Mouse (Mus musculus): ENCODE data around the gene Tspyl1. TPM values are rescaled to one million over a fixed set of nuclear protein-coding genes. Genes with fewer than 3 reads are reported as not detected.

The Tspyl1 gene
- polyA plus RNA-seq, 1 experiment from 2014 or later = 84.8 TPM

DNA sequence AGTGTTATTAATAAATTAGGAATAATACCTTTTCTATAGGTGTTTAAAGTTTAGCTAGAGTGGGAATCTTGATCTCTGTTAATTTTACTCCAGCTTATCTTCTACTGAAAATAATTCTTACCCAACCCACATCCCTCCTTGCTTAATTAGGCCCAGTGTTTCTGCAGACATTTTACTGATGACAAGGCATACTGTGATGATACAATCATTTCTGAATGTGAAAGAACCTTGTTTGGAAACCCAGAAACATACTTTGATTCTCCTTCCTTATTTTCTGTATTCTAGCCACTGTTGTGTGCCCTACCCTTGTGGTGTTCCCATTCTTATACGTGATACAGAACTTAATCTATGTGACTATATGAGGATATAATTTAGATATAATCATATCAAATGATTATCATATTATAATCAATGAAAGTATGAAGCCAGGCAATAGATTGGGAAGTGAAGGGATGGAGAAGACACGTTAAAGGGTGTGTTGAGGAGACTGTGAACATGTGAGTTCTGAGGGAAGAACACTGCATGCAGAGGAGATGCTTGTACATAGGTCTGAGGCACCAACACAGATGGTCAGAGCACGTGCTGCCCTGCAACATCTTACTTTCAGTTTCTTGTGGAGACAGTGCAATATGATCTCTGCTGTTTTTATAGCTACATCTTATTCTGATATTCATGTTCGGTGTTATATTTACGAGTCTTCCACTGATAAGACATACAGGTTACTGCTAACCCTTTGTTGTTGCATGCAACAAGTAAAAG is 14.5 kb upstream of the Tspyl1 start:
- Histone ChIP-seq H3K9me3 (no peaks in the 10 kb centered on the region), H3K4me2 (no peak overlapping the region), H3K4me3 (replicated peaks) (no peak overlapping the region), H3K4me1 (replicated peaks) (no peaks in the 10 kb centered on the region), H3K9ac (replicated peaks) (no peak overlapping the region), H3K27ac (no peak overlapping the region), H3K36me3 (no peaks in the 10 kb centered on the region), H3K27me3 (no peaks in the 10 kb centered on the region)
- ATAC-seq (ENCODE audit: insufficient number of reproducible peaks, insufficient read depth, low FRiP score, low TSS enrichment, low read depth) = no peak
- WGBS = 74% methylated on average over 5 of the region's 5 CpGs

DNA sequence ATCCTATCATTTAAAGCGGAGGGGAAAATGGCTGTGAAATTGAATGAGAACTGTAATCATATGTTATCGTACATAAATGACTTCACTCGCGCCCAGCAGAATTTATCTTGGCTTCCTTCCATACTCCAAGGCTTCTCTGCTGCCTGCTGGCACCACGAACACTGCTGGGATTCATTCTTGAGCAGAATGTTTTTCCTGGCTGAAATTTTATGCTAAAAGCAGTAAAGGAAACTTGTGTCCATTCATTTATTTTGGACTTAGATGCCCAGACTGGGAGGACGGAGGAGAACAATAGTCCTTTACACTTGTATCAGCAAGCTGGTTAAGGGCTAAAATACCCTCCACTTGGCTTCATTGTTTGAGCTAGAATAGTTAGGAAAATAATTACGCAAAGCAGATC is 10.3 kb upstream of the Tspyl1 start:
- Histone ChIP-seq H3K27ac (no peak overlapping the region), H3K9me3 (no peaks in the 10 kb centered on the region), H3K36me3 (no peaks in the 10 kb centered on the region), H3K4me1 (replicated peaks) (no peaks in the 10 kb centered on the region), H3K4me3 (replicated peaks) (no peak overlapping the region), H3K4me2 (no peak overlapping the region), H3K27me3 (no peaks in the 10 kb centered on the region), H3K9ac (replicated peaks) (no peak overlapping the region)
- 69% methylated on average over 7 of the region's 7 CpGs for WGBS
- no peak for ATAC-seq (ENCODE audit: insufficient number of reproducible peaks, insufficient read depth, low FRiP score, low TSS enrichment, low read depth)

DNA sequence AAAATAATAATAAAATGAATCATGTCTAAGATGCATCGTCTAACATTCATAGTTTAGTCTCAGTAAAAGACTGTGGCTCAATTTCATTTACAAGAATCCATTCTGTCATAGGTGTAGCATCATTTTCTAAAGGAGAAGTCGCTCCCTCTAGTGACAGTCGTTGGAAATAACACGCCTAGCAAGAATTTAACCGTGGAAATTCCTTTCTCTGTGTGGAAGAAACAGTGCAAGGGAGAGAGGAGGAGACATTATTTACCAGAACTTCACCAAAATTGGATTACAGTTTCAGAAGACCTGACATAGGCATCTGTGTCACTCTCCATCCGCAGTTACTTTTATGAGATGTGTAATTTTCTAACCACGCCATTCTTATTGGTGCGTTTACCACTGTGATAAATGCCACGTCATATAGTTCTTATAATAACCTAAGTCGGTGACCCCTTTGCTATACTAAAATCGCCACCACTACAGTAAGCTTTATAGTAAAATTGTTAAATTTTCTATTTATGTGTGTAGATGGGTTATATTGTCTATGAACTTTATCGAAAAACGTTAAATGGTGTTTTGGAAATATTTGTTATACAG is 1.3 kb upstream of the Tspyl1 start:
- ATAC-seq (ENCODE audit: insufficient number of reproducible peaks, insufficient read depth, low FRiP score, low TSS enrichment, low read depth) = no peak
- Histone ChIP-seq H3K27ac (no peak overlapping the region), H3K4me2 (peak overlapping the region; percentile 90), H3K4me3 (replicated peaks) (peak overlapping the region; percentile 15; the same call in 1 of the 2 replicates), H3K9me3 (no peaks in the 10 kb centered on the region), H3K4me1 (replicated peaks) (peaks cover 12% of the 10 kb centered on the region), H3K27me3 (no peaks in the 10 kb centered on the region), H3K36me3 (no peaks in the 10 kb centered on the region), H3K9ac (replicated peaks) (no peak overlapping the region)
- WGBS = 29% methylated on average over 13 of the region's 13 CpGs

DNA sequence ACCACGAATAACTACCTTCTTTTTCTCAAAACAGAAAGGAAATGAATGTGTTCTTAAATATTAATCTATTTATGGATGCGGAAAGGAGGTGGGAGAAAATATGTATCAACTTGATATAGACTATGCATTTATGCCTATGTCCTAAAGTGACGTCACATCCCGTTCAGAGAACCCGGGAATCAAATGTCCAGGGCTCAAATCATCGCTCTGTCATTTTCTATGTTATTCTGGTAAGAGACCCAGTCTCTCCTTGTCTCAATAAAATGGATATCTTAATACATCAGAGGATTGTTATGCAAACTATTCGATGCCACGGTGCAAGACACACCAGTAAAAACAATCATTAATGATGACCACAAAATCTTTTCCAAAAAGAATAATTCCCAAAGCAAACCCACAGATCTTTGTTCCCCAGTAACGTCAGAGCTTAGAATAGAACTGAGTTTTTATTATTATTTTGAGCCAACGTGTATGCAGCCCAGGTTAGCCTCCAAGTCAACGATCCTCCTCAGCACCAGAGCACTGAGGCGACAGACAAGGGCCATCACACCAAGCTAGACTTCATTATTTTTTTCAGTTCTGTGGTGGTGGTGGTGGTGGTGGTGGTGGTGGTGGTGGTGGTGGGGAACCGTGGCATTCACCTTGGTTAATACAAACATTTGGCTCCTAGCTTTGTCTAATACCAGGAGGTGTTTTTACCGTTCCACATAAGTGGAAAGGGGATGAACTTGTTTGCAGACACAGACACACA is 604 bp upstream of the Tspyl1 start:
- Histone ChIP-seq H3K4me1 (replicated peaks) (peaks cover 12% of the 10 kb centered on the region), H3K9me3 (no peaks in the 10 kb centered on the region), H3K4me3 (replicated peaks) (peak overlapping the region; percentile 95), H3K27me3 (no peaks in the 10 kb centered on the region), H3K36me3 (no peaks in the 10 kb centered on the region), H3K4me2 (peak overlapping the region; percentile 90), H3K9ac (replicated peaks) (peak overlapping the region; percentile 94), H3K27ac (0 out of 2 replicates have a peak overlapping the region, but pooled peaks have one; percentile 62)
- WGBS = 22% methylated on average over 14 of the region's 14 CpGs
- peak; percentile 54 for ATAC-seq (ENCODE audit: insufficient number of reproducible peaks, insufficient read depth, low FRiP score, low TSS enrichment, low read depth)

DNA sequence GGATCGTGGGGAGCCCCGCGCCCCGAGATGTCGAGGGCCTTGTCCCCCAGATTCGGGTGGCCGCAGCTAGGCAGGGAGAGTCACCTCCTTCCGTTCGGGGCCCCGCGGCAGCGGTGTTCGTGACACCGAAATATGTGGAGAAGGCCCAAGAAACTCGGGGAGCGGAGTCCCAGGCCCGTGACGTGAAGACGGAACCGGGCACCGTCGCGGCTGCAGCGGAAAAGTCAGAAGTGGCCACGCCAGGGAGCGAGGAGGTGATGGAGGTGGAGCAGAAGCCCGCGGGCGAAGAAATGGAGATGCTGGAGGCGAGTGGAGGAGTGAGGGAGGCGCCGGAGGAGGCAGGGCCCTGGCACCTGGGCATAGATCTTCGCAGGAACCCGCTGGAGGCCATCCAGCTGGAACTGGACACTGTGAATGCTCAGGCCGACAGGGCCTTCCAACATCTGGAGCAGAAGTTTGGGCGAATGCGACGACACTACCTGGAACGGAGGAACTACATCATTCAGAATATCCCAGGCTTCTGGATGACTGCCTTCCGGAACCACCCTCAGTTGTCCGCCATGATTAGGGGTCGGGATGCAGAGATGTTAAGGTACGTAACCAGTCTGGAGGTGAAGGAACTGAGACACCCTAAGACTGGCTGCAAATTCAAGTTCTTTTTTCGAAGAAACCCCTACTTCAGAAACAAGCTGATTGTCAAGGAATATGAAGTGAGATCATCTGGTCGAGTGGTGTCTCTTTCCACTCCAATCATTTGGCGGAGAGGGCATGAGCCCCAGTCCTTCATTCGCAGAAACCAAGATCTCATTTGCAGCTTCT is 639 bp downstream of the Tspyl1 start:
- Histone ChIP-seq H3K36me3 (peaks cover 12% of the 10 kb centered on the region), H3K27me3 (no peaks in the 10 kb centered on the region), H3K27ac (peak overlapping the region; percentile 86), H3K4me2 (peak overlapping the region; percentile 90), H3K4me3 (replicated peaks) (peak overlapping the region; percentile 95), H3K9ac (replicated peaks) (peak overlapping the region; percentile 94), H3K9me3 (no peaks in the 10 kb centered on the region), H3K4me1 (replicated peaks) (peaks cover 12% of the 10 kb centered on the region)
- peak; percentile 16; the same call in 1 of the 2 replicates for ATAC-seq (ENCODE audit: insufficient number of reproducible peaks, insufficient read depth, low FRiP score, low TSS enrichment, low read depth)
- WGBS = 5% methylated on average over 47 of the region's 47 CpGs

DNA sequence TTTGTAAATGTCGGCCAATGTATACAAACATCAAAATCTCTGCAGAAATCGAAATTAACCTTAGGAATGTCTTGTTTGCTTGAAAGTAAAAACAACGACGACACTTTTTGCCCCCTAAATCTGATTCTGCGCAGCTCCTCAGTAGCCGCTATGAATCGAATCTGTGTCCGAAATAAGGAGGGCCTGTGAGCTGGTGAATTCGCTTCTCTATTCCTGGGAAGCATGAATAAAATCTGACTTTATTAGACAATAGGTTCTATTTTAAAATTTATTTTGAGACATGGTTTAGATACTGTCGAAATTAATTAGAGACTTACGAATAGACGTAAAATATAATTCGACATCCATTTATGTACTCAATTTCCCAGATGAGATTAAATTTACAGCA is 14.9 kb downstream of the Tspyl1 start:
- peaks cover 30% of the 10 kb centered on the region for H3K4me1 ChIP-seq (replicated peaks)
- no peak for ATAC-seq (ENCODE audit: insufficient number of reproducible peaks, insufficient read depth, low FRiP score, low TSS enrichment, low read depth)
- 7% methylated on average over 13 of the region's 13 CpGs for WGBS
- H3K4me3 ChIP-seq (replicated peaks) = peak overlapping the region; percentile 72
- peak overlapping the region; percentile 77 for H3K27ac ChIP-seq
- H3K4me2 ChIP-seq = peak overlapping the region; percentile 80
- no peaks in the 10 kb centered on the region for H3K27me3 ChIP-seq
- H3K9ac ChIP-seq (replicated peaks) = peak overlapping the region; percentile 58
- H3K36me3 ChIP-seq = no peaks in the 10 kb centered on the region
- H3K9me3 ChIP-seq = no peaks in the 10 kb centered on the region

DNA sequence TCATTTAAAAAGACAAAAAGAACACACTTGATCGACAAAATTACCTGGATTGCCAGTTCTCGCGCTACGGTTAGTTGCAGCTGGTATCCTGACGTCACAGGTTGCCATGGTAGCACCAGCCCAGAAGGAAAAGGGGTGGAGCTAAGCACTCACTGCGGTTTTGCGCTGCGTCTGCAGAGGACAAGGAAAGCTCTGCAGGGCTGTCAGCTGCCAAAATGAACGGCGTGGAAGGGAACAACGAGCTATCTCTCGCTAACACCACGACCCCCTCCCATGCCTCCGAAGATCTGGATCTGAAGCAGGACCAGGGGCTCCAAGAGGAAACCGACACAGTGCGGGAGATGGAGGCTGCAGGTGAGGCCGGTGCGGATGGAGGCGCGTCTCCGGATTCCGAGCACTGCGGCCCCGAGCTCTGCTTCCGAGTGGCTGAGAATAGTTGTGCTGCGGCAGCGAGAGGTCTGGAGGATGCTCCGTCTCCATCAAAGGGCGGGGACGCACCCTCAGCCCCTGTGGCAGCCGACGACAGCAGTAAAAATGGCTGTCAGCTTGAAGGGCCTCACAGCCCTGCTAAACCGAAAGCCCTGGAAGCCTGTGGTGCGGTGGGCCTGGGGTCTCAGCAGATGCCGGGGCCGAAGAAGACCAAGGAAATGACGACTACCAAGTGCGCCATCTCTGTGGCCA is 15.4 kb downstream of the Tspyl1 start, which contains the start of gene Tspyl4:
TSS of gene Tspyl4 (plus strand) at position 144 of the 681 bp plus-strand sequence.
- H3K36me3 ChIP-seq = peaks cover 3% of the 10 kb centered on the region; the same call in 1 of the 2 replicates
- under 1% methylated on average over 38 of the region's 38 CpGs for WGBS
- ATAC-seq (ENCODE audit: insufficient number of reproducible peaks, insufficient read depth, low FRiP score, low TSS enrichment, low read depth) = peak; percentile 98

DNA sequence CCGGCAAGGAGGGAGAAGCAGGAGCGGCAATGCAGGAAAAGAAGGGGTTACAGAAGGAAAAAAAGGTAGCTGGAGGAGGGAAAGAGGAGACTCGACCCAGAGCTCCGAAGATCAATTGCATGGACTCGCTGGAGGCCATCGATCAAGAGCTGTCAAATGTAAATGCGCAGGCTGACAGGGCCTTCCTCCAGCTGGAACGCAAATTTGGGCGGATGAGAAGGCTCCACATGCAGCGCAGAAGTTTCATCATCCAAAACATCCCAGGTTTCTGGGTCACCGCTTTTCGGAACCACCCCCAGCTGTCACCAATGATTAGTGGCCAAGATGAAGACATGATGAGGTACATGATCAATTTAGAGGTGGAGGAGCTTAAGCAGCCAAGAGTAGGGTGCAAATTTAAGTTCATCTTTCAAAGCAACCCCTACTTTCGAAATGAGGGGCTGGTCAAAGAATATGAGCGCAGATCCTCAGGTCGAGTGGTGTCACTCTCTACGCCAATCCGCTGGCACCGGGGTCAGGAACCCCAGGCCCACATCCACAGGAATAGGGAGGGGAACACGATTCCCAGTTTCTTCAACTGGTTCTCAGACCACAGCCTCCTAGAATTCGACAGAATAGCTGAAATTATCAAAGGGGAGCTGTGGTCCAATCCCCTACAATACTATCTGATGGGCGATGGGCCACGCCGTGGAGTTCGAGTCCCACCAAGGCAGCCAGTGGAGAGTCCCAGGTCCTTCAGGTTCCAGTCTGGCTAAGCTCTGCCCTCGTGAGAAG is 16.2 kb downstream of the Tspyl1 start:
- ATAC-seq (ENCODE audit: insufficient number of reproducible peaks, insufficient read depth, low FRiP score, low TSS enrichment, low read depth) = 0 out of 2 replicates have a peak, but pooled peaks have one; percentile 2
- no peaks in the 10 kb centered on the region for H3K27me3 ChIP-seq

More for the DNA sequence above, 15.4 kb downstream of the Tspyl1 start, which contains the start of gene Tspyl4:
- Histone ChIP-seq H3K27ac (peak within 1 kb of the TSS; percentile 87), H3K9me3 (no peaks in the 10 kb centered on the region), H3K4me1 (replicated peaks) (peaks cover 30% of the 10 kb centered on the region), H3K9ac (replicated peaks) (peak within 1 kb of the TSS; percentile 71), H3K4me3 (replicated peaks) (peak within 1 kb of the TSS; percentile 72), H3K27me3 (no peaks in the 10 kb centered on the region), H3K4me2 (peak within 1 kb of the TSS; percentile 80)

DNA sequence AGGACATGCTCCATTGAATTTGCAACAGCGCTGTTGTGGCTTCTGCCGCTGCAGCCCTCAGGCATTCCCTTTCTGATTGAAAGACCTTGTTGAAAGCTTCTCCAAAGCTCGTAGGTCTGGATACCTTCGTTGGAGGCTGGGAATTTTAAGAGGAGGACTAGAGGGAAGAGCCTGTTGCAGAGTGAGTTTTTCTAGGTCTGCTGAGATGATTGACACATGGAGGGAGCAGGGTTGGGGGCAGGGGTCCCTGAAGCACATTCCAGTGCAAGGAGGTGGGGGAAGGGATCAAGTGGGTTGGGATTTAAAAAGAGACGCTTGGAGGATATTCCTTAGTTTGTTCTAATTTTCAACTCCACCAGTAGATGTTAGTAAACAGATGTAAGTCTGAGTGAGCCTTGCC is 18.4 kb downstream of the Tspyl1 start:
- Histone ChIP-seq H3K36me3 (peaks cover 5% of the 10 kb centered on the region; the same call in 1 of the 2 replicates), H3K4me1 (replicated peaks) (peaks cover 30% of the 10 kb centered on the region), H3K4me2 (peak overlapping the region; percentile 50), H3K9me3 (no peaks in the 10 kb centered on the region), H3K27me3 (no peaks in the 10 kb centered on the region), H3K9ac (replicated peaks) (0 out of 2 replicates have a peak overlapping the region, but pooled peaks have one; percentile 34), H3K4me3 (replicated peaks) (peak overlapping the region; percentile 21), H3K27ac (0 out of 2 replicates have a peak overlapping the region, but pooled peaks have one; percentile 17)
- 41% methylated on average over 5 of the region's 5 CpGs for WGBS
- no peak for ATAC-seq (ENCODE audit: insufficient number of reproducible peaks, insufficient read depth, low FRiP score, low TSS enrichment, low read depth)

More for the DNA sequence above, 16.2 kb downstream of the Tspyl1 start:
- WGBS = 44% methylated on average over 25 of the region's 25 CpGs
- H3K9me3 ChIP-seq = no peaks in the 10 kb centered on the region
- peak overlapping the region; percentile 80 for H3K4me2 ChIP-seq
- peaks cover 30% of the 10 kb centered on the region for H3K4me1 ChIP-seq (replicated peaks)
- H3K27ac ChIP-seq = peak overlapping the region; percentile 87; the same call in 1 of the 2 replicates
- peak overlapping the region; percentile 71 for H3K9ac ChIP-seq (replicated peaks)
- H3K36me3 ChIP-seq = peaks cover 5% of the 10 kb centered on the region; the same call in 1 of the 2 replicates
- H3K4me3 ChIP-seq (replicated peaks) = peak overlapping the region; percentile 72

Data from limb, embryonic 12.5 days (tissue).